Mouse (Mus musculus): ENCODE results near the gene Spata5. TPM values are rescaled to one million over a fixed set of nuclear protein-coding genes. Genes with fewer than 3 reads are reported as not detected.

Gene Spata5
- total and polyA plus RNA-seq, 2 experiments from 2014 or later: 11.1 to 18.7 TPM

- no peak overlapping the region for H3K4me3 ChIP-seq (ENCODE audit: low read depth, low read length)
- 0 out of 2 replicates have a peak, but pooled peaks cover 6% of the 10 kb centered on the region for H3K4me1 ChIP-seq (ENCODE audit: control insufficient read depth, insufficient read depth)
- no peaks in the 10 kb centered on the region for H3K36me3 ChIP-seq (replicated peaks; ENCODE audit: control insufficient read depth, insufficient read depth, low read length)
- H3K27me3 ChIP-seq (ENCODE audit: control insufficient read depth, insufficient read depth, low read length): no peaks in the 10 kb centered on the region
- H3K9ac ChIP-seq (replicated peaks; ENCODE audit: low read depth, low read length): no peak overlapping the region
- no peak overlapping the region for H3K27ac ChIP-seq (ENCODE audit: low read depth)
- ATAC-seq (ENCODE audit: insufficient read depth, low read depth) (no peak), DNase-seq (ENCODE audit: low spot score) (no peak)
- H3K4me2 ChIP-seq (ENCODE audit: low read depth, low read length): no peak overlapping the region
- WGBS: 78% methylated on average over 3 of the region's 3 CpGs
- no peaks in the 10 kb centered on the region for H3K9me3 ChIP-seq (replicated peaks; ENCODE audit: control insufficient read depth, low read length)
- no peak for TF ChIP-seq EP300 (IDR thresholded peaks at IDR 0.05; ENCODE audit: low read depth)
- TF ChIP-seq CTCF (IDR thresholded peaks at IDR 0.05; ENCODE audit: low read depth): no peak
Measured at GRCm38 (mm10) chr3:37561466-37561865, 141.8 kb downstream of the Spata5 start.

- Histone ChIP-seq H3K9ac (replicated peaks; ENCODE audit: low read depth, low read length) (no peak overlapping the region), H3K4me3 (ENCODE audit: low read depth, low read length) (no peak overlapping the region), H3K4me2 (ENCODE audit: low read depth, low read length) (no peak overlapping the region), H3K4me1 (ENCODE audit: control insufficient read depth, insufficient read depth) (no peaks in the 10 kb centered on the region), H3K27ac (ENCODE audit: low read depth) (no peak overlapping the region), H3K27me3 (ENCODE audit: control insufficient read depth, insufficient read depth, low read length) (no peaks in the 10 kb centered on the region), H3K36me3 (replicated peaks; ENCODE audit: control insufficient read depth, insufficient read depth, low read length) (no peaks in the 10 kb centered on the region), H3K9me3 (replicated peaks; ENCODE audit: control insufficient read depth, low read length) (no peaks in the 10 kb centered on the region)
- TF ChIP-seq EP300 (IDR thresholded peaks at IDR 0.05; ENCODE audit: low read depth): no peak
- TF ChIP-seq CTCF (IDR thresholded peaks at IDR 0.05; ENCODE audit: low read depth): no peak
- ATAC-seq (ENCODE audit: insufficient read depth, low read depth): no peak
- no peak for DNase-seq (ENCODE audit: low spot score)
- 95% methylated on average over 6 of the region's 6 CpGs for WGBS
Measured at GRCm38 (mm10) chr3:37566097-37566496, 146.4 kb downstream of the Spata5 start.

- DNase-seq (ENCODE audit: low spot score) (no peak), ATAC-seq (ENCODE audit: insufficient read depth, low read depth) (no peak)
- Histone ChIP-seq H3K4me1 (ENCODE audit: control insufficient read depth, insufficient read depth) (no peaks in the 10 kb centered on the region), H3K4me3 (ENCODE audit: low read depth, low read length) (no peak overlapping the region), H3K27ac (ENCODE audit: low read depth) (no peak overlapping the region), H3K9ac (replicated peaks; ENCODE audit: low read depth, low read length) (no peak overlapping the region), H3K4me2 (ENCODE audit: low read depth, low read length) (no peak overlapping the region), H3K36me3 (replicated peaks; ENCODE audit: control insufficient read depth, insufficient read depth, low read length) (no peaks in the 10 kb centered on the region), H3K9me3 (replicated peaks; ENCODE audit: control insufficient read depth, low read length) (no peaks in the 10 kb centered on the region), H3K27me3 (ENCODE audit: control insufficient read depth, insufficient read depth, low read length) (no peaks in the 10 kb centered on the region)
- WGBS: 83% methylated on average over 1 of the region's 1 CpGs
- TF ChIP-seq CTCF (IDR thresholded peaks at IDR 0.05; ENCODE audit: low read depth) (no peak), EP300 (IDR thresholded peaks at IDR 0.05; ENCODE audit: low read depth) (no peak)
Measured at GRCm38 (mm10) chr3:37567505-37567904, 147.8 kb downstream of the Spata5 start.

- Histone ChIP-seq H3K9me3 (replicated peaks; ENCODE audit: control insufficient read depth, low read length) (no peaks in the 10 kb centered on the region), H3K4me2 (ENCODE audit: low read depth, low read length) (no peak overlapping the region), H3K36me3 (replicated peaks; ENCODE audit: control insufficient read depth, insufficient read depth, low read length) (no peaks in the 10 kb centered on the region), H3K27me3 (ENCODE audit: control insufficient read depth, insufficient read depth, low read length) (no peaks in the 10 kb centered on the region), H3K27ac (ENCODE audit: low read depth) (no peak overlapping the region), H3K4me1 (ENCODE audit: control insufficient read depth, insufficient read depth) (no peaks in the 10 kb centered on the region), H3K4me3 (ENCODE audit: low read depth, low read length) (no peak overlapping the region), H3K9ac (replicated peaks; ENCODE audit: low read depth, low read length) (no peak overlapping the region)
- 79% methylated on average over 1 of the region's 1 CpGs for WGBS
- TF ChIP-seq EP300 (IDR thresholded peaks at IDR 0.05; ENCODE audit: low read depth): no peak
- no peak for TF ChIP-seq CTCF (IDR thresholded peaks at IDR 0.05; ENCODE audit: low read depth)
- DNase-seq (ENCODE audit: low spot score) (no peak), ATAC-seq (ENCODE audit: insufficient read depth, low read depth) (no peak)
Measured at GRCm38 (mm10) chr3:37568780-37569179, 149.1 kb downstream of the Spata5 start.

GRCm38 (mm10) chr3:37569661-37570566 lies 150.2 kb downstream of the Spata5 start:
- H3K27ac ChIP-seq (ENCODE audit: low read depth): no peak overlapping the region
- 78% methylated on average over 22 of the region's 22 CpGs for WGBS

More at GRCm38 (mm10) chr3:37569661-37570566, 150.2 kb downstream of the Spata5 start:
- no peak overlapping the region for H3K9ac ChIP-seq (replicated peaks; ENCODE audit: low read depth, low read length)
- H3K4me2 ChIP-seq (ENCODE audit: low read depth, low read length): no peak overlapping the region
- DNase-seq (ENCODE audit: low spot score) (no peak), ATAC-seq (ENCODE audit: insufficient read depth, low read depth) (no peak)
- TF ChIP-seq CTCF (IDR thresholded peaks at IDR 0.05; ENCODE audit: low read depth) (no peak), EP300 (IDR thresholded peaks at IDR 0.05; ENCODE audit: low read depth) (no peak)
- H3K9me3 ChIP-seq (replicated peaks; ENCODE audit: control insufficient read depth, low read length): no peaks in the 10 kb centered on the region
- H3K27me3 ChIP-seq (ENCODE audit: control insufficient read depth, insufficient read depth, low read length): no peaks in the 10 kb centered on the region
- H3K4me3 ChIP-seq (ENCODE audit: low read depth, low read length): no peak overlapping the region
- H3K36me3 ChIP-seq (replicated peaks; ENCODE audit: control insufficient read depth, insufficient read depth, low read length): no peaks in the 10 kb centered on the region
- H3K4me1 ChIP-seq (ENCODE audit: control insufficient read depth, insufficient read depth): no peaks in the 10 kb centered on the region

All from heart, postnatal 0 days (tissue).